24 mouse cellular contexts compared by ENCODE assay signal in genomic region chr8:124681792-124682157, GRCm38 (mm10). TPM values are rescaled to one million over a fixed set of nuclear protein-coding genes. Genes with fewer than 3 reads are reported as not detected.
DNase-seq lines count a peak whose midpoint lies in the region; ATAC-seq and TF ChIP-seq lines count a peak whose summit lies in the region.
"Had no signal": no experiment of that assay in that cellular context is flagged by ENCODE, and none has a peak within 500 bp of the region (broad histone marks: within the 10 kb centered on the region; RNA-seq: fewer than 3 reads in every experiment).

No protein-coding gene starts in this region.

- DNase-seq in forebrain, postnatal 0 days, result no peak
- DNase-seq in thymus, postnatal 4 days, result peak; percentile 40
- DNase-seq in thymus, postnatal 25 days, result no peak
- no peak for DNase-seq in right cerebral cortex, postnatal 25 days
- no peak for DNase-seq in cerebellum, adult 9-11 months
- no peak for DNase-seq in kidney, adult 11 months
- DNase-seq: adrenal gland, postnatal 25 days; cerebellum, adult 8-10 months; gastrocnemius, postnatal 25 days; heart, adult 18-20 months; heart, postnatal 14 days; kidney, adult 9 months; kidney, postnatal 14 days; midbrain, embryonic 14.5 days; right cerebral cortex, adult 18-20 months; thymus, adult 2 months had no signal

- H3K36me3 ChIP-seq in forebrain, postnatal 0 days (ENCODE audit: insufficient read depth), result peaks cover 74% of the 10 kb centered on the region
- H3K36me3 ChIP-seq in forebrain, embryonic 12.5 days (replicated peaks), result peaks cover 87% of the 10 kb centered on the region
- peaks cover 5% of the 10 kb centered on the region; the same call in 1 of the 2 replicates for H3K36me3 ChIP-seq in lung, embryonic 16.5 days (ENCODE audit: control insufficient read depth, insufficient read depth, low read length)

- no peaks in the 10 kb centered on the region for H3K9me3 ChIP-seq in forebrain, postnatal 0 days (ENCODE audit: low read length)
- H3K9me3 ChIP-seq in forebrain, embryonic 12.5 days, result no peaks in the 10 kb centered on the region
- no peaks in the 10 kb centered on the region for H3K9me3 ChIP-seq in lung, embryonic 16.5 days (ENCODE audit: control insufficient read depth, low read length)
- H3K9me3 ChIP-seq: heart, embryonic 12.5 days; hindbrain, embryonic 12.5 days; neural tube, embryonic 13.5 days; stomach, embryonic 15.5 days had no signal

- no peak overlapping the region for H3K27ac ChIP-seq in forebrain, postnatal 0 days (ENCODE audit: low read depth, low read length)
- H3K27ac ChIP-seq in forebrain, embryonic 12.5 days, result no peak overlapping the region
- H3K27ac ChIP-seq in lung, embryonic 16.5 days (ENCODE audit: low read length), result no peak overlapping the region
- H3K27ac ChIP-seq: hindbrain, embryonic 12.5 days; neural tube, embryonic 13.5 days; stomach, embryonic 15.5 days had no signal

- H3K27me3 ChIP-seq in forebrain, postnatal 0 days (ENCODE audit: insufficient read depth, low read length), result no peaks in the 10 kb centered on the region
- H3K27me3 ChIP-seq in forebrain, embryonic 12.5 days, result no peaks in the 10 kb centered on the region
- no peaks in the 10 kb centered on the region for H3K27me3 ChIP-seq in lung, embryonic 16.5 days (ENCODE audit: control insufficient read depth, insufficient read depth, low read depth, low read length)
- H3K27me3 ChIP-seq: heart, embryonic 12.5 days; hindbrain, embryonic 12.5 days; neural tube, embryonic 13.5 days; stomach, embryonic 15.5 days had no signal

- no peak overlapping the region for H3K9ac ChIP-seq in forebrain, postnatal 0 days
- H3K9ac ChIP-seq in forebrain, embryonic 12.5 days, result no peak overlapping the region
- no peak overlapping the region for H3K9ac ChIP-seq in lung, embryonic 16.5 days (ENCODE audit: low read length)
- H3K9ac ChIP-seq: heart, embryonic 12.5 days; hindbrain, embryonic 12.5 days; neural tube, embryonic 13.5 days; stomach, embryonic 15.5 days had no signal

- peaks cover 4% of the 10 kb centered on the region; the same call in 1 of the 2 replicates for H3K4me1 ChIP-seq in forebrain, postnatal 0 days (ENCODE audit: insufficient read depth)
- no peaks in the 10 kb centered on the region for H3K4me1 ChIP-seq in forebrain, embryonic 12.5 days
- H3K4me1 ChIP-seq in lung, embryonic 16.5 days (replicated peaks; ENCODE audit: control insufficient read depth, insufficient read depth, low read length), result peaks cover 7% of the 10 kb centered on the region
- H3K4me1 ChIP-seq: stomach, embryonic 15.5 days had no signal

- H3K4me3 ChIP-seq in forebrain, postnatal 0 days (ENCODE audit: low read depth, low read length), result no peak overlapping the region
- no peak overlapping the region for H3K4me3 ChIP-seq in forebrain, embryonic 12.5 days (replicated peaks)
- no peak overlapping the region for H3K4me3 ChIP-seq in lung, embryonic 16.5 days (ENCODE audit: low read length)
- H3K4me3 ChIP-seq: heart, embryonic 12.5 days; hindbrain, embryonic 12.5 days; myocyte; neural tube, embryonic 13.5 days; stomach, embryonic 15.5 days had no signal

- ATAC-seq in forebrain, postnatal 0 days, result no peak
- no peak for ATAC-seq in forebrain, embryonic 12.5 days (ENCODE audit: low FRiP score)
- ATAC-seq in lung, embryonic 16.5 days (ENCODE audit: low read depth), result peak; percentile 53; the same call in 1 of the 2 replicates
- ATAC-seq: forebrain, embryonic 16.5 days had no signal

- no peak overlapping the region for H3K4me2 ChIP-seq in forebrain, postnatal 0 days (ENCODE audit: low read depth)
- no peak overlapping the region for H3K4me2 ChIP-seq in forebrain, embryonic 12.5 days
- H3K4me2 ChIP-seq in lung, embryonic 16.5 days (ENCODE audit: low read depth, low read length), result no peak overlapping the region
- H3K4me2 ChIP-seq: heart, embryonic 12.5 days; hindbrain, embryonic 12.5 days; neural tube, embryonic 13.5 days; stomach, embryonic 15.5 days had no signal

- WGBS in forebrain, postnatal 0 days, result 69% methylated on average over 10 of the region's 10 CpGs
- WGBS in forebrain, embryonic 12.5 days, result 69% methylated on average over 10 of the region's 10 CpGs
- WGBS in lung, embryonic 16.5 days, result 59% methylated on average over 10 of the region's 10 CpGs

- TF ChIP-seq CTCF in forebrain, postnatal 0 days (IDR thresholded peaks at IDR 0.05; ENCODE audit: low read depth), result 0 out of 2 replicates have a peak, but pooled peaks have one; percentile 2

RNA-seq across cellular contexts. Expression of gene 2310022B05Rik, which starts 18.6 kb away (rescaled TPM):
- 68.2 and 79.7 TPM in 2 replicates for total RNA-seq in forebrain, postnatal 0 days (2014; rRNA removed)
- polyA plus RNA-seq in forebrain, postnatal 0 days (2015; fragmentation: Nextera tagmentation; extraction: Ambion mirVana), result 35.7 and 37.8 TPM in 2 replicates
- 22.8 and 23.1 TPM in 2 replicates for polyA plus RNA-seq in forebrain, embryonic 12.5 days (2016; fragmentation: Nextera tagmentation; extraction: Ambion mirVana)
- polyA plus RNA-seq in lung, embryonic 16.5 days (2015; fragmentation: Nextera tagmentation; extraction: Ambion mirVana), result 26.3 and 30.1 TPM in 2 replicates

RNA-seq across cellular contexts. Expression of gene Ttc13, which starts 40.0 kb away (rescaled TPM):
- total RNA-seq in forebrain, postnatal 0 days (2014; rRNA removed), result 64.2 and 79.2 TPM in 2 replicates
- 50.1 and 56.1 TPM in 2 replicates for polyA plus RNA-seq in forebrain, postnatal 0 days (2015; fragmentation: Nextera tagmentation; extraction: Ambion mirVana)
- 56.8 and 57.3 TPM in 2 replicates for polyA plus RNA-seq in forebrain, embryonic 12.5 days (2016; fragmentation: Nextera tagmentation; extraction: Ambion mirVana)
- polyA plus RNA-seq in lung, embryonic 16.5 days (2015; fragmentation: Nextera tagmentation; extraction: Ambion mirVana), result 43.0 and 45.7 TPM in 2 replicates

RNA-seq across cellular contexts. Expression of gene Arv1, which starts 40.2 kb away (rescaled TPM):
- total RNA-seq in forebrain, postnatal 0 days (2014; rRNA removed), result 9.5 and 17.6 TPM in 2 replicates
- polyA plus RNA-seq in forebrain, postnatal 0 days (2015; fragmentation: Nextera tagmentation; extraction: Ambion mirVana), result 25.6 and 31.4 TPM in 2 replicates
- polyA plus RNA-seq in forebrain, embryonic 12.5 days (2016; fragmentation: Nextera tagmentation; extraction: Ambion mirVana), result 35.5 and 35.7 TPM in 2 replicates
- 18.7 and 19.6 TPM in 2 replicates for polyA plus RNA-seq in lung, embryonic 16.5 days (2015; fragmentation: Nextera tagmentation; extraction: Ambion mirVana)
